8 mouse cellular contexts compared by ENCODE assay signal in the genomic region with DNA sequence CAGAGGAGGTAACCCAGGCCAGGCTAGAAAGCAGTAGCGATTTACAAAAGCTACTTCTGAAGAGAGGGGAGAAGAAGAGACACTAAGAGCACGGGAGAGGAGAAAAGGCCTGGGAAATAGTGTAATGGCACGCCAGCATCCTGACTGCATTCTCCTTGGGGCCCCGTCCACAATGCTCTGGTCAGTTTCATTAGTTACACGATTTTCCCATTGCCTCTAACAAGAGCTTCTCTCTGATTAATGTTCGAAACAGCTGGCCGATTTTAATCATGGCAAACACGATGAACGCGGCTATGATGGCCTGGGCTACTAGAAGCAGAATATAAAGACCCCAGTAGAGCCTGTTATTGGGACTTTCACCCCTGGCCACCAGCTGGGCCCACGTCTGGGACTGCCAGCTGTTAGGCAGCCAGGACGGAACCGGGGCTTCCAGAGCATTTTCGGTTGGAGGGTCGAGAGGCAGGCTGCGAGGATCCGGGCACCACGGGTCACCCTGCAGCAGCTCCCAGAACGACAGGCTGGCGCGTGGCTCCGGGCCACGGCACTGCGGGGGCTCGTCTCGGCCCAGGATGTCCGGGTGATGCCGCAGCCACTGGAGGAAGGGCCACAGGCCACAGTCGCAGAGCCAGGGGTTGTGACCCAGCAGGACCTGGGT. TPM values are rescaled to one million over a fixed set of nuclear protein-coding genes. Genes with fewer than 3 reads are reported as not detected.
DNase-seq lines count a peak whose midpoint lies in the region; ATAC-seq lines count a peak whose summit lies in the region.

No protein-coding gene starts in this region.

- H3K36me3 ChIP-seq in kidney, embryonic 16.5 days (ENCODE audit: insufficient read depth, low read length): no peaks in the 10 kb centered on the region
- no peaks in the 10 kb centered on the region for H3K36me3 ChIP-seq in midbrain, embryonic 12.5 days

- peaks cover 14% of the 10 kb centered on the region for H3K4me1 ChIP-seq in kidney, embryonic 16.5 days (ENCODE audit: insufficient read depth, low read length)
- H3K4me1 ChIP-seq in midbrain, embryonic 12.5 days: peaks cover 19% of the 10 kb centered on the region

- H3K4me2 ChIP-seq in kidney, embryonic 16.5 days (replicated peaks; ENCODE audit: low read depth, low read length): peak overlapping the region; percentile 86
- H3K4me2 ChIP-seq in midbrain, embryonic 12.5 days (replicated peaks): peak overlapping the region; percentile 99

- peak overlapping the region; percentile 60 for H3K9ac ChIP-seq in kidney, embryonic 16.5 days (replicated peaks; ENCODE audit: low read length)
- peak overlapping the region; percentile 56 for H3K9ac ChIP-seq in midbrain, embryonic 12.5 days (replicated peaks)

- peak; percentile 3 to 11 for DNase-seq in adrenal gland, postnatal 36 days
- DNase-seq in adrenal gland, postnatal 10 days: no peak
- peak; percentile 19 for DNase-seq in right cerebral cortex, postnatal 14 days
- DNase-seq in right cerebral cortex, adult 2 months (ENCODE audit: low spot score in 2 of 2): no peak
- DNase-seq in left cerebral cortex, adult 11 months (ENCODE audit: low spot score): no peak
- DNase-seq in left cerebral cortex, adult 9 months (ENCODE audit: low spot score in 2 of 2): no peak

- no peak overlapping the region for H3K27ac ChIP-seq in kidney, embryonic 16.5 days (ENCODE audit: low read length)
- no peak overlapping the region for H3K27ac ChIP-seq in midbrain, embryonic 12.5 days (replicated peaks)

- H3K9me3 ChIP-seq in kidney, embryonic 16.5 days (ENCODE audit: low read length): no peaks in the 10 kb centered on the region
- H3K9me3 ChIP-seq in midbrain, embryonic 12.5 days: no peaks in the 10 kb centered on the region

- ATAC-seq in kidney, embryonic 16.5 days (ENCODE audit: low FRiP score, low TSS enrichment): peak; percentile 28; the same call in 1 of the 2 replicates
- ATAC-seq in midbrain, embryonic 12.5 days (ENCODE audit: low FRiP score, low read depth): 0 out of 2 replicates have a peak, but pooled peaks have one; percentile 27

- WGBS in kidney, embryonic 16.5 days: 10% methylated on average over 29 of the region's 29 CpGs
- WGBS in midbrain, embryonic 12.5 days: 14% methylated on average over 29 of the region's 29 CpGs

- peak overlapping the region; percentile 49 for H3K4me3 ChIP-seq in kidney, embryonic 16.5 days (ENCODE audit: low read length)
- H3K4me3 ChIP-seq in midbrain, embryonic 12.5 days: peak overlapping the region; percentile 59

- H3K27me3 ChIP-seq in kidney, embryonic 16.5 days (ENCODE audit: insufficient read depth, low read length): peaks cover 68% of the 10 kb centered on the region
- H3K27me3 ChIP-seq in midbrain, embryonic 12.5 days: peaks cover 82% of the 10 kb centered on the region

RNA-seq across cellular contexts. Expression of a gene that starts 2.5 kb away (rescaled TPM):
- total RNA-seq in adrenal gland, postnatal 36 days (2021): under 1 TPM; 0.20 to 0.26 TPM
- under 1 TPM; 0.51 to 0.73 TPM for total RNA-seq in adrenal gland, postnatal 10 days (2021)
- 0.41 and 0.58 TPM in 2 replicates for polyA plus RNA-seq in kidney, embryonic 16.5 days (2015; fragmentation: Nextera tagmentation; extraction: Ambion mirVana)
- polyA plus RNA-seq in midbrain, embryonic 12.5 days (2016; fragmentation: Nextera tagmentation; extraction: Ambion mirVana): 1.6 and 1.9 TPM in 2 replicates

RNA-seq across cellular contexts. Expression of a gene that starts 25.0 kb away (rescaled TPM):
- under 1 TPM in 1 of 2 experiments, not detected in 1; 0.03 TPM for total RNA-seq in adrenal gland, postnatal 36 days (2021)
- 1 to 10 TPM in 1 of 2 experiments, under 1 TPM in 1; 0.27 to 1.3 TPM for total RNA-seq in adrenal gland, postnatal 10 days (2021)
- polyA plus RNA-seq in kidney, embryonic 16.5 days (2015; fragmentation: Nextera tagmentation; extraction: Ambion mirVana): 1.6 and 1.7 TPM in 2 replicates
- 0.71 and 1.0 TPM in 2 replicates for polyA plus RNA-seq in midbrain, embryonic 12.5 days (2016; fragmentation: Nextera tagmentation; extraction: Ambion mirVana)

RNA-seq across cellular contexts. Expression of a gene that starts 40.8 kb away (rescaled TPM):
- 1 to 10 TPM; 1.3 to 2.1 TPM for total RNA-seq in adrenal gland, postnatal 36 days (2021)
- 10 to 100 TPM; 19.5 to 28.3 TPM for total RNA-seq in adrenal gland, postnatal 10 days (2021)
- not detected in 2 replicates for polyA plus RNA-seq in kidney, embryonic 16.5 days (2015; fragmentation: Nextera tagmentation; extraction: Ambion mirVana)
- not detected in 2 replicates for polyA plus RNA-seq in midbrain, embryonic 12.5 days (2016; fragmentation: Nextera tagmentation; extraction: Ambion mirVana)

Comparison
In these comparisons a context has a peak if more than half of its experiments do, and no peak if none do; other contexts are left out.
1. DNase-seq: peak in adrenal gland, postnatal 36 days (2 of 2) and right cerebral cortex, postnatal 14 days (single experiment); none in adrenal gland, postnatal 10 days (single experiment), right cerebral cortex, adult 2 months (0 of 2), left cerebral cortex, adult 11 months (single experiment) and left cerebral cortex, adult 9 months (0 of 2).
2. RNA of a gene that starts 40.8 kb away (total RNA-seq): 19.5 to 28.3 TPM in adrenal gland, postnatal 10 days; 1.3 to 2.1 TPM in adrenal gland, postnatal 36 days; every median in the first group is over 4 times any median in the second.